Mouse (Mus musculus): ENCODE results near the gene Sgf29.

DNA sequence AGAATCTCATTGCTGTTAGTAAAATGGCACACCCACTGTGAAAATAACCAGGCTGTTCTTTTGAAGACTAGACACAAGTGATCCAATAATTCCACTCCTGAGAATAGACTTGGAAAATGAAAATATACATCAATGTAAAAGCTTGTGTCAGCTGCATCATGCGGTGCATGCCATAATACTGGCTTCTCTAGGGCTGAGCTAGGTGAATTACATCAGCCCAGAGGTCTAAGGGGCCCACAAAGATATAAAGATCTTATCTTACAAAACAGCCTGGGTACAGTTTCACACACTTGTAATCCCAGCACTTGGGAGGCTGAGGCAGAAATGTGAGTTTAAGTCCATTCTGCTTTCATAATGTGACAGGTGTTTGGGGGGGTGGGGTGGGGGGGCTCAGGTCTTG is 8.4 kb downstream of the Sgf29 start:
- TF ChIP-seq EP300 (IDR thresholded peaks at IDR 0.05; ENCODE audit: low read depth), result no peak
- no peak for TF ChIP-seq CTCF (IDR thresholded peaks at IDR 0.05; ENCODE audit: low read depth)
